Mouse (Mus musculus) limb, embryonic 13.5 days (tissue): Measurements from ENCODE around the gene Numbl. TPM values are rescaled to one million over a fixed set of nuclear protein-coding genes. Genes with fewer than 3 reads are reported as not detected.
A peak's percentile ranks its signal among the peaks of the same experiment; 100 is the strongest.

Source experiments
- ATAC-seq: fragments of 200-750 bp; cut with Nextera tagmentation; 2 replicates; pipeline ENCODE4 v1.8.0; 2017; ENCODE audit warnings: low read depth, moderate number of reproducible peaks, moderate TSS enrichment; ENCODE audit not compliant: low FRiP score
- H3K27ac ChIP-seq: fragments of 300-500 bp; sonication (generic); 2 replicates; pipeline ENCODE4 v1.5.1; 2015; ENCODE audit warnings: inconsistent platforms, mild to moderate bottlenecking, moderate library complexity
- H3K27me3 ChIP-seq: fragments of 300-500 bp; sonication (generic); 2 replicates; pipeline ENCODE4 v1.6.1; 2015; ENCODE audit warnings: mild to moderate bottlenecking, inconsistent platforms
- H3K36me3 ChIP-seq: fragments of 300-500 bp; sonication (generic); 2 replicates; pipeline ENCODE4 v1.6.1; 2015; ENCODE audit warnings: inconsistent platforms, mild to moderate bottlenecking, moderate library complexity
- H3K4me1 ChIP-seq: fragments of 300-500 bp; sonication (generic); 2 replicates; pipeline ENCODE4 v1.6.1; 2015; ENCODE audit warnings: inconsistent platforms
- H3K4me2 ChIP-seq: fragments of 300-500 bp; sonication (generic); replicated peaks from 2 replicates; pipeline ENCODE4 v1.6.1; 2015; ENCODE audit warnings: inconsistent platforms, mild to moderate bottlenecking, moderate library complexity
- H3K4me3 ChIP-seq: fragments of 300-500 bp; sonication (generic); 2 replicates; pipeline ENCODE4 v1.5.1; 2015; ENCODE audit warnings: moderate library complexity, mild to moderate bottlenecking, inconsistent platforms
- H3K9ac ChIP-seq: fragments of 300-500 bp; sonication (generic); 2 replicates; pipeline ENCODE4 v1.6.1; 2015; ENCODE audit warnings: mild to moderate bottlenecking, inconsistent platforms
- H3K9me3 ChIP-seq: fragments of 300-500 bp; sonication (generic); 2 replicates; pipeline ENCODE4 v1.6.1; 2016; ENCODE audit warnings: inconsistent platforms
- WGBS: fragments of 180-500 bp; shearing (Covaris S2); methylation state at CpG from one replicate; pipeline ENCODE4 v1.1.7; 2015; 5-methylcytosine and 5-hydroxymethylcytosine counted together
- polyA plus RNA-seq: library from polyadenylated mRNA; unstranded; fragments of >200 nt; fragmentation: Nextera tagmentation; extraction: Ambion mirVana; gene quantifications from 2 replicates; pipeline ENCODE4 v1.2.1, GENCODE M21; 2015

Gene Numbl
- polyA plus RNA-seq: 32.3 and 34.1 TPM in 2 replicates

GRCm38 (mm10) chr7:27258205-27258899 lies at the start of gene Numbl:
Numbl (plus strand) TSS chr7:27258433.
- WGBS: under 1% methylated on average over 45 of the region's 47 CpGs
- Histone ChIP-seq H3K9ac (peak within 1 kb of the TSS; percentile 86), H3K27me3 (no peaks in the 10 kb centered on the region)

GRCm38 (mm10) chr7:27212626-27213025 lies 45.6 kb upstream of the Numbl start:
- Histone ChIP-seq H3K9me3 (no peaks in the 10 kb centered on the region), H3K9ac (no peak overlapping the region), H3K27ac (no peak overlapping the region), H3K36me3 (peaks cover 86% of the 10 kb centered on the region), H3K4me2 (no peak overlapping the region), H3K4me1 (no peaks in the 10 kb centered on the region), H3K4me3 (no peak overlapping the region), H3K27me3 (no peaks in the 10 kb centered on the region)
- no peak for ATAC-seq
- 82% methylated on average over 2 of the region's 2 CpGs for WGBS

More at GRCm38 (mm10) chr7:27258205-27258899, at the start of gene Numbl:
- Histone ChIP-seq H3K4me3 (peak within 1 kb of the TSS; percentile 80), H3K9me3 (no peaks in the 10 kb centered on the region), H3K4me1 (peaks cover 40% of the 10 kb centered on the region), H3K36me3 (peaks cover 32% of the 10 kb centered on the region), H3K27ac (peak within 1 kb of the TSS; percentile 85), H3K4me2 (peak within 1 kb of the TSS; percentile 89)
- peak; percentile 78 for ATAC-seq

GRCm38 (mm10) chr7:27218586-27218985 lies 39.6 kb upstream of the Numbl start:
- Histone ChIP-seq H3K4me2 (no peak overlapping the region), H3K27ac (no peak overlapping the region), H3K4me3 (no peak overlapping the region), H3K36me3 (peaks cover 64% of the 10 kb centered on the region), H3K9me3 (no peaks in the 10 kb centered on the region), H3K9ac (no peak overlapping the region), H3K27me3 (no peaks in the 10 kb centered on the region), H3K4me1 (peaks cover under 1% of the 10 kb centered on the region; the same call in 1 of the 2 replicates)
- WGBS: 81% methylated on average over 7 of the region's 7 CpGs
- ATAC-seq: no peak

- H3K36me3 ChIP-seq: peaks cover 54% of the 10 kb centered on the region
- no peak overlapping the region for H3K4me2 ChIP-seq
- no peak overlapping the region for H3K4me3 ChIP-seq
- no peak for ATAC-seq
- no peaks in the 10 kb centered on the region for H3K27me3 ChIP-seq
- H3K4me1 ChIP-seq: peaks cover 14% of the 10 kb centered on the region
- 79% methylated on average over 11 of the region's 11 CpGs for WGBS
- H3K9me3 ChIP-seq: no peaks in the 10 kb centered on the region
- H3K9ac ChIP-seq: no peak overlapping the region
- no peak overlapping the region for H3K27ac ChIP-seq
Observed at GRCm38 (mm10) chr7:27219937-27220336, 38.3 kb upstream of the Numbl start.

- Histone ChIP-seq H3K4me2 (no peak overlapping the region), H3K4me3 (no peak overlapping the region), H3K36me3 (peaks cover 42% of the 10 kb centered on the region), H3K27ac (no peak overlapping the region), H3K4me1 (peaks cover 34% of the 10 kb centered on the region), H3K9me3 (no peaks in the 10 kb centered on the region), H3K9ac (no peak overlapping the region), H3K27me3 (no peaks in the 10 kb centered on the region)
- no peak for ATAC-seq
- 74% methylated on average over 6 of the region's 6 CpGs for WGBS
Observed at GRCm38 (mm10) chr7:27221939-27222338, 36.3 kb upstream of the Numbl start.

GRCm38 (mm10) chr7:27222538-27222937 lies 35.7 kb upstream of the Numbl start:
- Histone ChIP-seq H3K9me3 (no peaks in the 10 kb centered on the region), H3K9ac (no peak overlapping the region), H3K4me2 (no peak overlapping the region), H3K4me3 (no peak overlapping the region), H3K4me1 (peaks cover 40% of the 10 kb centered on the region), H3K27me3 (no peaks in the 10 kb centered on the region), H3K36me3 (peaks cover 36% of the 10 kb centered on the region), H3K27ac (no peak overlapping the region)
- no peak for ATAC-seq
- WGBS: 74% methylated on average over 1 of the region's 1 CpGs

GRCm38 (mm10) chr7:27224877-27225575 lies 33.2 kb upstream of the Numbl start:
- Histone ChIP-seq H3K4me3 (peak overlapping the region; percentile 7), H3K4me1 (peaks cover 46% of the 10 kb centered on the region), H3K9ac (peak overlapping the region; percentile 54), H3K27me3 (no peaks in the 10 kb centered on the region), H3K4me2 (peak overlapping the region; percentile 93), H3K36me3 (peaks cover 13% of the 10 kb centered on the region), H3K9me3 (no peaks in the 10 kb centered on the region), H3K27ac (no peak overlapping the region)
- 66% methylated on average over 11 of the region's 11 CpGs for WGBS
- no peak for ATAC-seq

GRCm38 (mm10) chr7:27227276-27227675 lies 31.0 kb upstream of the Numbl start:
- WGBS: 36% methylated on average over 9 of the region's 9 CpGs
- H3K4me3 ChIP-seq: peak overlapping the region; percentile 87
- H3K4me2 ChIP-seq: peak overlapping the region; percentile 93
- ATAC-seq: no peak
- peaks cover 4% of the 10 kb centered on the region; the same call in 1 of the 2 replicates for H3K36me3 ChIP-seq
- no peaks in the 10 kb centered on the region for H3K9me3 ChIP-seq
- no peaks in the 10 kb centered on the region for H3K27me3 ChIP-seq
- peak overlapping the region; percentile 89 for H3K9ac ChIP-seq
- no peak overlapping the region for H3K27ac ChIP-seq
- H3K4me1 ChIP-seq: peaks cover 46% of the 10 kb centered on the region

- peaks cover 46% of the 10 kb centered on the region for H3K4me1 ChIP-seq
- peak overlapping the region; percentile 87; the same call in 1 of the 2 replicates for H3K27ac ChIP-seq
- WGBS: 3% methylated on average over 10 of the region's 10 CpGs
Observed at GRCm38 (mm10) chr7:27227676-27228075, 30.6 kb upstream of the Numbl start.

GRCm38 (mm10) chr7:27228281-27228821 lies 29.9 kb upstream of the Numbl start, which contains the start of gene Itpkc:
Itpkc (minus strand) TSS chr7:27228661.
- H3K4me3 ChIP-seq: peak within 1 kb of the TSS; percentile 87
- no peaks in the 10 kb centered on the region for H3K9me3 ChIP-seq
- H3K36me3 ChIP-seq: no peaks in the 10 kb centered on the region; the same call in 1 of the 2 replicates
- ATAC-seq: peak; percentile 82
- under 1% methylated on average over 49 of the region's 49 CpGs for WGBS
- no peaks in the 10 kb centered on the region for H3K27me3 ChIP-seq
- peaks cover 48% of the 10 kb centered on the region for H3K4me1 ChIP-seq
- peak within 1 kb of the TSS; percentile 93 for H3K4me2 ChIP-seq
- H3K9ac ChIP-seq: peak within 1 kb of the TSS; percentile 89
- peak within 1 kb of the TSS; percentile 87 for H3K27ac ChIP-seq

More at GRCm38 (mm10) chr7:27227676-27228075, 30.6 kb upstream of the Numbl start:
- Histone ChIP-seq H3K27me3 (no peaks in the 10 kb centered on the region), H3K4me3 (peak overlapping the region; percentile 87), H3K9ac (peak overlapping the region; percentile 89), H3K36me3 (peaks cover under 1% of the 10 kb centered on the region; the same call in 1 of the 2 replicates), H3K9me3 (no peaks in the 10 kb centered on the region), H3K4me2 (peak overlapping the region; percentile 93)
- no peak for ATAC-seq

GRCm38 (mm10) chr7:27228865-27229264 lies 29.4 kb upstream of the Numbl start:
- WGBS: 20% methylated on average over 6 of the region's 6 CpGs
- H3K9me3 ChIP-seq: no peaks in the 10 kb centered on the region
- peak overlapping the region; percentile 89 for H3K9ac ChIP-seq
- no peak for ATAC-seq
- peak overlapping the region; percentile 93 for H3K4me2 ChIP-seq
- no peaks in the 10 kb centered on the region; the same call in 1 of the 2 replicates for H3K36me3 ChIP-seq
- H3K27me3 ChIP-seq: no peaks in the 10 kb centered on the region
- peak overlapping the region; percentile 87 for H3K4me3 ChIP-seq
- peaks cover 49% of the 10 kb centered on the region for H3K4me1 ChIP-seq
- peak overlapping the region; percentile 87 for H3K27ac ChIP-seq

GRCm38 (mm10) chr7:27230781-27231180 lies 27.5 kb upstream of the Numbl start:
- no peak overlapping the region for H3K4me3 ChIP-seq
- 70% methylated on average over 4 of the region's 4 CpGs for WGBS
- no peaks in the 10 kb centered on the region; the same call in 1 of the 2 replicates for H3K36me3 ChIP-seq
- no peak for ATAC-seq
- no peaks in the 10 kb centered on the region for H3K9me3 ChIP-seq
- no peak overlapping the region for H3K4me2 ChIP-seq
- no peaks in the 10 kb centered on the region for H3K27me3 ChIP-seq
- H3K4me1 ChIP-seq: peaks cover 35% of the 10 kb centered on the region
- H3K9ac ChIP-seq: no peak overlapping the region
- no peak overlapping the region for H3K27ac ChIP-seq
